Mouse (Mus musculus) ES-E14 (cell line): ENCODE measurements at regions not wholly inside any gene's neighbourhood (a gene's known extent, or its start where the extent isn't known, plus 50 kb on each side); places are given as distances from the start of the nearest gene placed in this dataset.
"Not testable (repeated sequence)": the region's sequence is repeated elsewhere in the genome, so short reads cannot be mapped to it uniquely, and the experiment has no call there.

Source experiments
- DNase-seq: peaks from one replicate; pipeline ENCODE4 v3.0.0-alpha.2; 2013; ENCODE audit warnings: low read depth, low spot score
- H3K27ac ChIP-seq: 2 replicates; pipeline ENCODE4 v1.5.1; 2012; ENCODE audit warnings: low read depth, mild to moderate bottlenecking, low read length, moderate library complexity, mixed read lengths; ENCODE audit not compliant: poor library complexity, insufficient read depth, severe bottlenecking
- H3K36me3 ChIP-seq: 2 replicates; pipeline ENCODE4 v1.6.1; 2012; ENCODE audit warnings: mild to moderate bottlenecking, low read length, moderate library complexity, mixed read lengths; ENCODE audit not compliant: control insufficient read depth, poor library complexity, insufficient read depth, severe bottlenecking
- H3K4me1 ChIP-seq, 2 experiments: fragments of 150-350 bp in 1 of 2; sonication (generic) in 1 of 2; 2 replicates each; pipeline ENCODE4 v1.6.1; 2012; ENCODE audit warnings: low read length in 2 of 2, mild to moderate bottlenecking in 1 of 2, mixed read lengths in 1 of 2; ENCODE audit not compliant: control insufficient read depth in 2 of 2, insufficient read depth in 2 of 2, poor library complexity in 1 of 2
- H3K4me3 ChIP-seq, 2 experiments: fragments of 150-350 bp in 1 of 2; sonication (generic) in 1 of 2; 2 replicates each; pipeline ENCODE4 v1.5.1; 2012; ENCODE audit warnings: low read length in 2 of 2, low read depth in 1 of 2, mild to moderate bottlenecking in 1 of 2, mixed read lengths in 1 of 2; ENCODE audit not compliant: insufficient read depth in 1 of 2, poor library complexity in 1 of 2, severe bottlenecking in 1 of 2
- H3K9ac ChIP-seq: 2 replicates; pipeline ENCODE4 v1.6.1; 2012; ENCODE audit warnings: low read depth, mild to moderate bottlenecking, low read length, mixed read lengths; ENCODE audit not compliant: poor library complexity, insufficient read depth, severe bottlenecking
- H3K9me3 ChIP-seq: fragments of 150-350 bp; sonication (generic); 2 replicates; pipeline ENCODE4 v1.6.1; 2012; ENCODE audit warnings: low read depth, mild to moderate bottlenecking, low read length; ENCODE audit not compliant: control insufficient read depth, insufficient read depth
- CHD2 ChIP-seq: IDR thresholded peaks from 2 replicates; pipeline ENCODE4 v1.6.1; 2014; ENCODE audit warnings: mild to moderate bottlenecking, low read depth, low read length, inconsistent platforms
- HCFC1 ChIP-seq: IDR thresholded peaks from 2 replicates; pipeline ENCODE4 v1.6.1; 2012; ENCODE audit warnings: low read length, inconsistent platforms, borderline replicate concordance; ENCODE audit not compliant: insufficient read depth
- MAFK ChIP-seq: IDR thresholded peaks from 2 replicates; pipeline ENCODE4 v1.6.1; 2014; ENCODE audit warnings: mild to moderate bottlenecking, low read depth, low read length, inconsistent platforms; ENCODE audit not compliant: insufficient read depth
- ZC3H11A ChIP-seq: IDR thresholded peaks from 2 replicates; pipeline ENCODE4 v1.6.1; 2012; ENCODE audit warnings: low read depth, mild to moderate bottlenecking, inconsistent platforms, low read length, borderline replicate concordance
- ZNF384 ChIP-seq: IDR thresholded peaks from 2 replicates; pipeline ENCODE4 v1.6.1; 2012; ENCODE audit warnings: low read depth, low read length, inconsistent platforms
- in situ Hi-C, 2 experiments: fragments of 600-800 bp; cut with MboI; formaldehyde crosslinking; loops; one replicate each; pipeline ENCODE4 v1.15.1; 2025; ENCODE audit warnings: low sequenced_read_pairs in 2 of 2, inconsistent platforms in 1 of 2; ENCODE audit not compliant: unreplicated experiment in 2 of 2

GRCm38 (mm10) chr1:181262496-181262895, 50.7 kb upstream of the Wdr26 start:
- Histone ChIP-seq H3K27ac (no peak overlapping the region), H3K36me3 (no peaks in the 10 kb centered on the region), H3K9me3 (0 out of 2 replicates have a peak, but pooled peaks cover 6% of the 10 kb centered on the region), H3K4me3 (no peak overlapping the region), H3K4me1 (peaks cover 0 to 11% of the 10 kb centered on the region in 2 experiments; a peak in 2 of 4 replicates), H3K9ac (no peak overlapping the region)
- no peak for TF ChIP-seq HCFC1
- no peak for TF ChIP-seq CHD2
- no peak for TF ChIP-seq ZC3H11A
- no peak for TF ChIP-seq ZNF384
- TF ChIP-seq MAFK, result no peak
- no peak for DNase-seq
- in situ Hi-C loops, result no loop called here

GRCm38 (mm10) chr1:181263216-181263615, 51.4 kb upstream of the Wdr26 start:
- H3K4me3 ChIP-seq, result no peak overlapping the region
- no peak overlapping the region for H3K27ac ChIP-seq
- in situ Hi-C loops, result no loop called here
- no peak for DNase-seq
- H3K36me3 ChIP-seq, result no peaks in the 10 kb centered on the region
- H3K4me1 ChIP-seq, result peaks cover 0 to 7% of the 10 kb centered on the region in 2 experiments; a peak in 2 of 4 replicates
- H3K9ac ChIP-seq, result no peak overlapping the region
- no peak for TF ChIP-seq HCFC1
- no peak for TF ChIP-seq ZNF384
- no peak for TF ChIP-seq ZC3H11A
- TF ChIP-seq CHD2, result no peak
- no peak for TF ChIP-seq MAFK
- 0 out of 2 replicates have a peak, but pooled peaks cover 6% of the 10 kb centered on the region for H3K9me3 ChIP-seq

- H3K4me1 ChIP-seq, H3K9ac ChIP-seq, DNase-seq, H3K9me3 ChIP-seq, in situ Hi-C loops, H3K36me3 ChIP-seq, H3K4me3 ChIP-seq, H3K27ac ChIP-seq: not testable (repeated sequence)
These were observed 58.7 kb upstream of the Wdr26 start for GRCm38 (mm10) chr1:181270469-181270868.

- no peaks in the 10 kb centered on the region for H3K9me3 ChIP-seq
- H3K4me3 ChIP-seq, result no peak overlapping the region
- no peaks in the 10 kb centered on the region for H3K36me3 ChIP-seq
- no peak for TF ChIP-seq ZC3H11A
- H3K27ac ChIP-seq, result no peak overlapping the region
- no peaks in the 10 kb centered on the region for H3K4me1 ChIP-seq
- H3K9ac ChIP-seq, result no peak overlapping the region
- no peak for DNase-seq
- in situ Hi-C loops, result no loop called here
These were observed 59.4 kb upstream of the Wdr26 start for GRCm38 (mm10) chr1:181271164-181271563.

- H3K36me3 ChIP-seq, result no peaks in the 10 kb centered on the region
- in situ Hi-C loops, result no loop called here
- H3K9ac ChIP-seq, result no peak overlapping the region
- DNase-seq, result no peak
- no peak overlapping the region for H3K27ac ChIP-seq
- H3K4me3 ChIP-seq, result no peak overlapping the region
- H3K9me3 ChIP-seq, result no peaks in the 10 kb centered on the region
- TF ChIP-seq MAFK, result no peak
- TF ChIP-seq ZC3H11A, result no peak
- TF ChIP-seq HCFC1, result no peak
- no peaks in the 10 kb centered on the region for H3K4me1 ChIP-seq
These were observed 60.0 kb upstream of the Wdr26 start for GRCm38 (mm10) chr1:181271821-181272220.
